Mouse (Mus musculus): Measurements from ENCODE around the gene Donson. TPM values are rescaled to one million over a fixed set of nuclear protein-coding genes. Genes with fewer than 3 reads are reported as not detected.
A peak's percentile ranks its signal among the peaks of the same experiment; 100 is the strongest.

The Donson gene
- polyA plus RNA-seq (2015; fragmentation: Nextera tagmentation; extraction: Ambion mirVana), result 20.5 and 21.1 TPM in 2 replicates

- Histone ChIP-seq H3K27ac (peak within 1 kb of the TSS; percentile 84), H3K4me1 (peaks cover 14% of the 10 kb centered on the region), H3K9ac (peak within 1 kb of the TSS; percentile 90), H3K36me3 (peaks cover 7% of the 10 kb centered on the region; the same call in 1 of the 2 replicates), H3K4me3 (replicated peaks) (peak within 1 kb of the TSS; percentile 97), H3K27me3 (replicated peaks) (no peaks in the 10 kb centered on the region), H3K4me2 (peak within 1 kb of the TSS; percentile 91), H3K9me3 (no peaks in the 10 kb centered on the region)
- under 1% methylated on average over 66 of the region's 71 CpGs for WGBS
- peak; percentile 98 for ATAC-seq (ENCODE audit: insufficient read depth, low FRiP score, low read depth)
Observed at GRCm38 (mm10) chr16:91688619-91689334, at the start of gene Donson. Donson (minus strand) TSS chr16:91688770.

DNA sequence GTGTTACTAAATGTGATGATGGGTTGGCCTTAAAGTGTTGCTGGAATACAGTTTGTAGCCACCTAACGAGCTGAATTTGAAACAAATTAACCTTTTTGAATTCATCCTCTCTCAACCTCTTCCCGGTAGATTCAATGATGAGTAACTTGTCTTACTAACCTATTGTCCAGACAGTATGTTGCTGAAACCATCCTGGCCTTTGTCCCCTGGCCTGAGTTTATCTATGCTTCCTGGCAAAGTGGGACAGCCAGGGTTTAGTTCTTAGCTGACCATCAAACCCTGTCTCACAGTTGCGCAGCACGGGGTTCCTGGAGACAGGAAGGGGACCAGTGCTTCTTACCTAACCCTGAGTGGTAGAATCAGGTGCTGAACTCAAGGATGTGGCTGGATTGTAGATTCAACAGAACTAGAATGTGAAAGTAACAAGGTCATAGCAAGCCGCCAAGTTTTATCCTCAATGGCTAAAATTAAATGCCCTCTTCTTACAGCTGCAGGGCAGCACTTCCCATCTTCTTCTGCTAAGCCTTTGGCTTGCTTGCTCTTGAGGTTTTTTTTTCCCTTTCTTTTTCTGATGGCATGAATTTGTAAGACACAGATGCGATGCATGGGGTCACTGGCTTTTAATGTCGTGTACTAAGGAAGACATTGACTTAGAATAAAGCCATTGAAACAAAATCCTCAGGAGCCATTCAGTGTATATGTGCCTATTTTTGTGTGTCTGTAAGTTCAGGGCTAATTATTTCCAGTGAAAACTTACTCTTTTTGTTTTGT lies 47.7 kb upstream of the Donson start:
- Histone ChIP-seq H3K9me3 (no peaks in the 10 kb centered on the region), H3K9ac (no peak overlapping the region), H3K36me3 (no peaks in the 10 kb centered on the region), H3K27ac (no peak overlapping the region), H3K4me3 (replicated peaks) (no peak overlapping the region), H3K4me1 (peaks cover 10% of the 10 kb centered on the region), H3K4me2 (no peak overlapping the region), H3K27me3 (replicated peaks) (no peaks in the 10 kb centered on the region)
- WGBS, result 82% methylated on average over 7 of the region's 7 CpGs
- ATAC-seq (ENCODE audit: insufficient read depth, low FRiP score, low read depth), result no peak

DNA sequence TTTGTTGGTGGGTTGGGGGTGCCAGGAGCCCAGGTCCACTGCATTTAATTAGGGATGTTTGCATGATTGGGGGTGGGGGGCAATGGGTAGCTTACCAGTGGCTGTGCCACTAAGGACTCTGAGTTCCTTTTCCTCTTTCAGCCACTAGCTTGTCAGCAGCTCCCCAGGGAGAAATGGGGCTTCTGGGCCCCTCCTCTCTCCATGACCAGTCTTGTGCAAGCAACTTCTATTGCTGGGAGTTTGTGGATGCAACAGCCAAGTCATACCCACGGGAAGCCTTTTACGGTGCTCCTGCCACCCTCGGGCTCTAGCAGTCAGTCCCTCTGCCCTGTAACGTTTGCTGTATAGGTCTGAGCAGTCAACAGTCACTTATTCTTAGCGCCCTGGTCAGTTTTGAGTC lies 46.2 kb upstream of the Donson start:
- Histone ChIP-seq H3K4me2 (no peak overlapping the region), H3K4me1 (peaks cover 10% of the 10 kb centered on the region), H3K9me3 (no peaks in the 10 kb centered on the region), H3K27ac (no peak overlapping the region), H3K4me3 (replicated peaks) (no peak overlapping the region), H3K9ac (no peak overlapping the region), H3K36me3 (no peaks in the 10 kb centered on the region), H3K27me3 (replicated peaks) (no peaks in the 10 kb centered on the region)
- no peak for ATAC-seq (ENCODE audit: insufficient read depth, low FRiP score, low read depth)
- WGBS, result 74% methylated on average over 5 of the region's 5 CpGs

DNA sequence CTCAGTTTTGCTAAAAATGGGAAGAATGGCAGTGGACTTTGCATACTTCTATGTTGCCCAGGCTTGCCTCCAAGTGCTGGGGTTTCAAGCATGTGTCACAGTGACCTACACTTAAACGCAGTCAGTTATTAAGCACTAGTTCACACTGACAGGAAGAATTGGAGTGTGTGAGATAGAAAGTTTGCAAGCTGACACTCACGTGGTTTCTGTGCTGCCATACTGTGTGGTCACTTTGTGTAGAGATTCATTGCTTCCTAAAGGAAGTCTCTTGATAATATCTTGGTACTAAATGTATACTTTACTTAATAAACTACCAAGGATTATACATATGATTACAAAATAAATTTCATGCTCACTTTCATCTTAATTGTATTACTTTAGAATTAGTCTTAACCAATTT lies 44.2 kb upstream of the Donson start:
- H3K9me3 ChIP-seq, result no peaks in the 10 kb centered on the region
- ATAC-seq (ENCODE audit: insufficient read depth, low FRiP score, low read depth), result no peak
- H3K9ac ChIP-seq, result no peak overlapping the region
- H3K4me3 ChIP-seq (replicated peaks), result no peak overlapping the region
- 81% methylated on average over 2 of the region's 2 CpGs for WGBS
- H3K4me1 ChIP-seq, result peaks cover 10% of the 10 kb centered on the region
- no peak overlapping the region for H3K27ac ChIP-seq
- H3K27me3 ChIP-seq (replicated peaks), result no peaks in the 10 kb centered on the region
- no peak overlapping the region for H3K4me2 ChIP-seq
- no peaks in the 10 kb centered on the region for H3K36me3 ChIP-seq

DNA sequence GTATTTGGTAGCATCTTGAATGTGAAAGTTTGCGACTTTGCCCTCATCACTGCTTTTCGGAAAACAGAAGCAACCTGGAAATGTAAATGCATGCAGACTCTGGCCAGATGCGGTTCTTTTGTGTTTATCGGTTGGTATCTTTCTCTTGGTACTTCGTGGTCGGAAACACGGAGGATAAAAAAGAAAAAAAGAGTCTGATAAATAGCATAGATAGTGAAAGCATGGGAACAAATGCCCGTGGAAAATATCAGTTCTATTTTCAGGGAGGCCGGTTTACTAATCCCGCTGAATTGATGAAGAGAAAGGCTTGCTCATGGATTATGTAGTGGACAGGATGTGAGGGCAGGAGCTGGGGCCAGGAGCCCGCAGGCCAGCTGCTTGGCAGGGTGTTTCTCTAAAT lies 41.9 kb upstream of the Donson start:
- H3K4me1 ChIP-seq, result peaks cover 5% of the 10 kb centered on the region; the same call in 1 of the 2 replicates
- H3K4me3 ChIP-seq (replicated peaks), result peak overlapping the region; percentile 90
- ATAC-seq (ENCODE audit: insufficient read depth, low FRiP score, low read depth), result no peak
- peak overlapping the region; percentile 95; the same call in 1 of the 2 replicates for H3K27ac ChIP-seq
- H3K9me3 ChIP-seq, result no peaks in the 10 kb centered on the region
- H3K4me2 ChIP-seq, result peak overlapping the region; percentile 75
- no peak overlapping the region for H3K9ac ChIP-seq
- H3K27me3 ChIP-seq (replicated peaks), result no peaks in the 10 kb centered on the region
- WGBS, result 1% methylated on average over 11 of the region's 11 CpGs
- H3K36me3 ChIP-seq, result no peaks in the 10 kb centered on the region

GRCm38 (mm10) chr16:91729821-91730441 lies 41.4 kb upstream of the Donson start:
- no peaks in the 10 kb centered on the region for H3K36me3 ChIP-seq
- peak overlapping the region; percentile 87 for H3K9ac ChIP-seq
- peak overlapping the region; percentile 90 for H3K4me3 ChIP-seq (replicated peaks)
- WGBS, result under 1% methylated on average over 44 of the region's 44 CpGs
- no peaks in the 10 kb centered on the region for H3K9me3 ChIP-seq
- H3K27ac ChIP-seq, result peak overlapping the region; percentile 95
- peak overlapping the region; percentile 75 for H3K4me2 ChIP-seq
- H3K27me3 ChIP-seq (replicated peaks), result no peaks in the 10 kb centered on the region
- peaks cover 3% of the 10 kb centered on the region; the same call in 1 of the 2 replicates for H3K4me1 ChIP-seq
- no peak for ATAC-seq (ENCODE audit: insufficient read depth, low FRiP score, low read depth)

DNA sequence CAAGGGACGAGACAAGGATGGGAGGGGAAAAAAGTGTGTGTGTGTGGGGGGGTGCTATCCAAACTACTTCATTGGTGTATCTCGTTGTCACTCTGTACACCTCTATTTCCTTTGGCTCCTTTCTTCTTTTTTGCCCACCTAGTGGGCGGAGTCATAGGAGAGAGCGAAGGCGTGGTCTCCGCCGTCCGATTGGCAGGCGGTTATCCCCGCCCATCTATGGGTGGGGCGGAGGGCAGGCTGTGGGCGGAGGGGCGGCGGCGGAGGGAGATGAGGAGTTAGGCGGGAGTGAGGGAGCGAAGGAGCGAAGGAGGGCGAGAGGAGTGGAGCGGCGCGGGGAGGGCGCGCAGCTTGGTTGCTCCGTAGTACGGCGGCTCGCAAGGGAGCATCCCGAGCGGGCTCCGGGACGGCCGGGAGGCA lies 40.5 kb upstream of the Donson start, which contains the start of gene Itsn1:
Gene Itsn1, plus strand, starts transcription at position 216 of the 417 bp plus-strand sequence.
- Histone ChIP-seq H3K4me2 (peak within 1 kb of the TSS; percentile 75), H3K9ac (peak within 1 kb of the TSS; percentile 87), H3K9me3 (no peaks in the 10 kb centered on the region), H3K4me1 (no peaks in the 10 kb centered on the region), H3K4me3 (replicated peaks) (peak within 1 kb of the TSS; percentile 90), H3K27me3 (replicated peaks) (no peaks in the 10 kb centered on the region), H3K36me3 (no peaks in the 10 kb centered on the region), H3K27ac (peak within 1 kb of the TSS; percentile 95)
- peak; percentile 92 for ATAC-seq (ENCODE audit: insufficient read depth, low FRiP score, low read depth)
- 1% methylated on average over 31 of the region's 33 CpGs for WGBS

- Histone ChIP-seq H3K4me2 (peak within 1 kb of the TSS; percentile 75), H3K4me1 (no peaks in the 10 kb centered on the region), H3K27me3 (replicated peaks) (no peaks in the 10 kb centered on the region), H3K27ac (peak within 1 kb of the TSS; percentile 95), H3K36me3 (no peaks in the 10 kb centered on the region), H3K4me3 (replicated peaks) (peak within 1 kb of the TSS; percentile 90), H3K9me3 (no peaks in the 10 kb centered on the region), H3K9ac (peak within 1 kb of the TSS; percentile 87)
- under 1% methylated on average over 46 of the region's 46 CpGs for WGBS
- peak; percentile 97 for ATAC-seq (ENCODE audit: insufficient read depth, low FRiP score, low read depth)
Observed at GRCm38 (mm10) chr16:91728123-91729065, 39.8 kb upstream of the Donson start, which contains the start of gene Cryzl1. Cryzl1 (minus strand) TSS chr16:91728975.

DNA sequence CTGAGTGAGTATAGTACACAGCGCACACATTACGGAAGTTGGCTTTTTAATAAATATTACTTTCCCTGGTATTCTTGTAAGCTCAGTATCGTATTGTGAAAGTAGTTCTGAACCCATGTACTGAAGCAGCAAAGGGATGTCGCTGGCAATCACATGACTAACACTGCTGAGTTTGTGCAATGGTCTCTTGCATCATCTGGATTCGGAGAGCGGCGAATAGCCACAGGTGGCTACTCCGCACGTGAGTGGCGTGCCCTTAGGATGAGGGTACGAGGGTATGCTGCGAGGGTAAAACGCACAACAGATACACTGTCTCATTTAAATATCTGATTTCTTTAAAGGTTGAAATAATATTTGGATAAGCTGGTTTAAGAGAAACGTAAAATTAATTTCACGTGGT lies 38.9 kb upstream of the Donson start:
- H3K27ac ChIP-seq, result peak overlapping the region; percentile 63
- no peak for ATAC-seq (ENCODE audit: insufficient read depth, low FRiP score, low read depth)
- H3K27me3 ChIP-seq (replicated peaks), result no peaks in the 10 kb centered on the region
- peak overlapping the region; percentile 90 for H3K4me3 ChIP-seq (replicated peaks)
- no peaks in the 10 kb centered on the region for H3K9me3 ChIP-seq
- no peaks in the 10 kb centered on the region for H3K4me1 ChIP-seq
- H3K9ac ChIP-seq, result 0 out of 2 replicates have a peak overlapping the region, but pooled peaks have one; percentile 30
- H3K4me2 ChIP-seq, result peak overlapping the region; percentile 60
- WGBS, result 87% methylated on average over 15 of the region's 15 CpGs
- H3K36me3 ChIP-seq, result no peaks in the 10 kb centered on the region

GRCm38 (mm10) chr16:91724247-91724646 lies 35.7 kb upstream of the Donson start:
- H3K36me3 ChIP-seq, result no peaks in the 10 kb centered on the region; the same call in 1 of the 2 replicates

DNA sequence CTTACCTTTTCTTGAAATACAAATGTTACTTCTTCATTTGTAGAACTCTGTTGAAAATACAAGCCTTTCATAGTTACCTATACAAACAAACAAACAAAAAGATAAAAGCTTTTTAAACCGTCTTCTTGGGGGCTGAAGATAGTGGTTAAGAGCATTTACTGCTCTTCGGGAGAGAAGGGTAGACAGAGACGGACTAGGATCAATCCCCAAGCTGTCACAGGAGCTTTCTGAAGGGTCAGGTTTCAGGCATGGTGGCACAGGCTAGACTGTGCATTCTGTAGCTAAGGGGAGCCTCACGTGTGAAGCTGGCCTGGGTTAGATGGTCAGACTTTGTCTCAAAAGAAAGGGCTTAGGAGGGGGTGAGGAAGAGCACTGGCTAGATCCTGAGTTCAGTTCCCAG lies 28.8 kb upstream of the Donson start:
- Histone ChIP-seq H3K9ac (no peak overlapping the region), H3K27ac (no peak overlapping the region), H3K27me3 (replicated peaks) (no peaks in the 10 kb centered on the region), H3K4me2 (no peak overlapping the region), H3K9me3 (no peaks in the 10 kb centered on the region), H3K4me3 (replicated peaks) (no peak overlapping the region), H3K4me1 (no peaks in the 10 kb centered on the region), H3K36me3 (peaks cover 15% of the 10 kb centered on the region)
- no peak for ATAC-seq (ENCODE audit: insufficient read depth, low FRiP score, low read depth)
- 77% methylated on average over 4 of the region's 4 CpGs for WGBS

More at GRCm38 (mm10) chr16:91724247-91724646, 35.7 kb upstream of the Donson start:
- Histone ChIP-seq H3K4me2 (no peak overlapping the region), H3K27me3 (replicated peaks) (no peaks in the 10 kb centered on the region), H3K9me3 (no peaks in the 10 kb centered on the region), H3K4me3 (replicated peaks) (no peak overlapping the region), H3K9ac (no peak overlapping the region), H3K4me1 (no peaks in the 10 kb centered on the region), H3K27ac (no peak overlapping the region)
- WGBS, result 55% methylated on average over 3 of the region's 3 CpGs
- ATAC-seq (ENCODE audit: insufficient read depth, low FRiP score, low read depth), result no peak
